Mouse (Mus musculus): Measurements from ENCODE around the gene Cd40lg.
A peak's percentile ranks its signal among the peaks of the same experiment; 100 is the strongest.

DNA sequence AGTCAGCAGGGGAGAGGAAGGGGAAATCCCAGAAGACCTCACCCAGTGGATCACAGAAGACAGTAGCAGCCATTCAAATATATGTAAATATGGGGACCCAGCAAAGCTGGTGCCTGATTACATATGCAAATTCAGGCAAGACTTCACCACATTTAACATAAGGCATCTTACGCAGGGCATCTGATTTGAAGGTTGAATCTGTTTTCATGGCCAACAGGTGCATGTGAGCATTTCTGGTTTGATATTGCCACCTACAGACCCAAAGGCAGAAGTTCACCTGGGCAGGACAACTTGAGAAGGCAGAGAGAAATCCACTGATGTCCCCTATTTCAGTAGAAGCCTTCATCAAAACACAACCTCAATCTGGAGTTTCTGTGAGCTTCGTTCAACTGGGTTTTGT is 48.8 kb downstream of the Cd40lg start:
- peak; percentile 29 for TF ChIP-seq CTCF (IDR thresholded peaks at IDR 0.05; ENCODE audit: low read depth)
- TF ChIP-seq EP300 (IDR thresholded peaks at IDR 0.05; ENCODE audit: low read depth): no peak
